Mouse (Mus musculus) fat pad, adult 2 months (tissue): Measurements from ENCODE around the gene Olfr774.
"Not testable (repeated sequence)": the region's sequence is repeated elsewhere in the genome, so short reads cannot be mapped to it uniquely, and the experiment has no call there.

Source experiments
- DNase-seq: peaks from one replicate; pipeline ENCODE4 v3.0.0-alpha.2; 2011; ENCODE audit warnings: low read depth, low spot score; ENCODE audit errors: extremely low read depth

Gene Olfr774

GRCm38 (mm10) chr10:129235904-129236303 is at the start of gene Olfr774:
Olfr774 (plus strand) TSS chr10:129236204.
- DNase-seq: no peak

GRCm38 (mm10) chr10:129187319-129187718 is 48.7 kb upstream of the Olfr774 start, which contains the start of gene Olfr773:
Olfr773 (minus strand) TSS chr10:129187419.
- DNase-seq: not testable (repeated sequence)

GRCm38 (mm10) chr10:129230737-129231136 is 5.3 kb upstream of the Olfr774 start:
- DNase-seq: no peak

GRCm38 (mm10) chr10:129248112-129248511 is 12.1 kb downstream of the Olfr774 start, which contains the start of gene Olfr775:
Olfr775 (plus strand) TSS chr10:129248412.
- no peak for DNase-seq

- no peak for DNase-seq
Measured at GRCm38 (mm10) chr10:129258827-129259226, 22.8 kb downstream of the Olfr774 start, which contains the start of gene Olfr776. Olfr776 (plus strand) TSS chr10:129259127.

GRCm38 (mm10) chr10:129271081-129271535 is 35.1 kb downstream of the Olfr774 start, which contains the start of gene Olfr777:
Olfr777 (minus strand) TSS chr10:129271485.
- no peak for DNase-seq
